Mouse (Mus musculus): ENCODE measurements at regions not wholly inside any gene's neighbourhood (a gene's known extent, or its start where the extent isn't known, plus 50 kb on each side); places are given as distances from the start of the nearest gene placed in this dataset.

GRCm38 (mm10) chr13:90395274-90396023, 306.0 kb upstream of the Xrcc4 start:
- H3K27ac ChIP-seq (ENCODE audit: insufficient read depth, low read depth, low read length, poor library complexity, severe bottlenecking), result no peak overlapping the region
- no peaks in the 10 kb centered on the region for H3K4me1 ChIP-seq (ENCODE audit: control insufficient read depth in 2 of 2, insufficient read depth in 2 of 2, low read length in 2 of 2, poor library complexity in 1 of 2)
- H3K9ac ChIP-seq (ENCODE audit: insufficient read depth, low read depth, low read length, poor library complexity, severe bottlenecking), result no peak overlapping the region
- H3K4me3 ChIP-seq (ENCODE audit: insufficient read depth in 1 of 2, low read depth in 1 of 2, low read length in 2 of 2, poor library complexity in 1 of 2, severe bottlenecking in 1 of 2), result no peak overlapping the region
- no peak for DNase-seq (ENCODE audit: low read depth, low spot score)
- no peaks in the 10 kb centered on the region for H3K36me3 ChIP-seq (ENCODE audit: control insufficient read depth, insufficient read depth, low read length, poor library complexity, severe bottlenecking)
- in situ Hi-C loops (cut with MboI; ENCODE audit: low sequenced_read_pairs in 2 of 2, unreplicated experiment in 2 of 2), result no loop called here
- no peaks in the 10 kb centered on the region for H3K9me3 ChIP-seq (ENCODE audit: control insufficient read depth, insufficient read depth, low read depth, low read length)
- TF ChIP-seq HCFC1 (IDR thresholded peaks at IDR 0.05; ENCODE audit: borderline replicate concordance, insufficient read depth, low read length) (no peak), ZC3H11A (IDR thresholded peaks at IDR 0.05; ENCODE audit: borderline replicate concordance, low read depth, low read length) (no peak), MAFK (IDR thresholded peaks at IDR 0.05; ENCODE audit: insufficient read depth, low read depth, low read length) (no peak), ZNF384 (IDR thresholded peaks at IDR 0.05; ENCODE audit: low read depth, low read length) (no peak), CHD2 (IDR thresholded peaks at IDR 0.05; ENCODE audit: low read depth, low read length) (no peak)

DNA sequence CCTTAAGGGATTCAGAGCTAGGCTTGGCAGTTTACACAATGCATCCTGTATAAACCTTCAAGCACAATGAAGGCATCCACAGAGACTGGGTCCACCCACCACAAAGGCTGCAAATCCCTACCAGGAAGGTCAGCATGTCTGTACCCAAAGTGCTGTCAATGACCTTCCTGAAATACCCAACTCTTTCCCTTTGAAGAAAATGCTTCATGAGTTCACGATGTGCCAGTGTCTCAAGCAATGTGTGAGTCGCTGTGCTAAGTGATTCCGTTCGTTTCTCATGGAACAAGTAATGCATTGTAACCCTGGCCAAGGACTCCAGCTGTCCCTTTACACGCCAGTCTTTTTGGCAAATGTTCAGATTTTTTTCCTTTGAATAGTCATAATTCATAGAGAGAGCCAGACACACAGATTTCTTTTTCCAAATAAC, 305.4 kb upstream of the Xrcc4 start:
- no peaks in the 10 kb centered on the region for H3K36me3 ChIP-seq (ENCODE audit: control insufficient read depth, insufficient read depth, low read length, poor library complexity, severe bottlenecking)
- TF ChIP-seq ZC3H11A (IDR thresholded peaks at IDR 0.05; ENCODE audit: borderline replicate concordance, low read depth, low read length) (no peak), MAFK (IDR thresholded peaks at IDR 0.05; ENCODE audit: insufficient read depth, low read depth, low read length) (no peak), ZNF384 (IDR thresholded peaks at IDR 0.05; ENCODE audit: low read depth, low read length) (no peak), CHD2 (IDR thresholded peaks at IDR 0.05; ENCODE audit: low read depth, low read length) (no peak), HCFC1 (IDR thresholded peaks at IDR 0.05; ENCODE audit: borderline replicate concordance, insufficient read depth, low read length) (no peak)
- in situ Hi-C loops (cut with MboI; ENCODE audit: low sequenced_read_pairs in 2 of 2, unreplicated experiment in 2 of 2), result no loop called here
- H3K9ac ChIP-seq (ENCODE audit: insufficient read depth, low read depth, low read length, poor library complexity, severe bottlenecking), result no peak overlapping the region
- no peaks in the 10 kb centered on the region for H3K4me1 ChIP-seq (ENCODE audit: control insufficient read depth in 2 of 2, insufficient read depth in 2 of 2, low read length in 2 of 2, poor library complexity in 1 of 2)
- no peak overlapping the region for H3K27ac ChIP-seq (ENCODE audit: insufficient read depth, low read depth, low read length, poor library complexity, severe bottlenecking)
- DNase-seq (ENCODE audit: low read depth, low spot score), result no peak
- H3K4me3 ChIP-seq (ENCODE audit: insufficient read depth in 1 of 2, low read depth in 1 of 2, low read length in 2 of 2, poor library complexity in 1 of 2, severe bottlenecking in 1 of 2), result no peak overlapping the region
- H3K9me3 ChIP-seq (ENCODE audit: control insufficient read depth, insufficient read depth, low read depth, low read length), result no peaks in the 10 kb centered on the region

GRCm38 (mm10) chr13:90392415-90392814, 303.0 kb upstream of the Xrcc4 start:
- Histone ChIP-seq H3K27ac (ENCODE audit: insufficient read depth, low read depth, low read length, poor library complexity, severe bottlenecking) (no peak overlapping the region), H3K36me3 (ENCODE audit: control insufficient read depth, insufficient read depth, low read length, poor library complexity, severe bottlenecking) (no peaks in the 10 kb centered on the region), H3K9ac (ENCODE audit: insufficient read depth, low read depth, low read length, poor library complexity, severe bottlenecking) (no peak overlapping the region), H3K4me1 (ENCODE audit: control insufficient read depth in 2 of 2, insufficient read depth in 2 of 2, low read length in 2 of 2, poor library complexity in 1 of 2) (no peaks in the 10 kb centered on the region), H3K9me3 (ENCODE audit: control insufficient read depth, insufficient read depth, low read depth, low read length) (no peaks in the 10 kb centered on the region), H3K4me3 (ENCODE audit: insufficient read depth in 1 of 2, low read depth in 1 of 2, low read length in 2 of 2, poor library complexity in 1 of 2, severe bottlenecking in 1 of 2) (no peak overlapping the region)
- TF ChIP-seq MAFK (IDR thresholded peaks at IDR 0.05; ENCODE audit: insufficient read depth, low read depth, low read length), result peak; percentile 74
- TF ChIP-seq HCFC1 (IDR thresholded peaks at IDR 0.05; ENCODE audit: borderline replicate concordance, insufficient read depth, low read length), result no peak
- no peak for DNase-seq (ENCODE audit: low read depth, low spot score)
- in situ Hi-C loops (cut with MboI; ENCODE audit: low sequenced_read_pairs in 2 of 2, unreplicated experiment in 2 of 2), result no loop called here

DNA sequence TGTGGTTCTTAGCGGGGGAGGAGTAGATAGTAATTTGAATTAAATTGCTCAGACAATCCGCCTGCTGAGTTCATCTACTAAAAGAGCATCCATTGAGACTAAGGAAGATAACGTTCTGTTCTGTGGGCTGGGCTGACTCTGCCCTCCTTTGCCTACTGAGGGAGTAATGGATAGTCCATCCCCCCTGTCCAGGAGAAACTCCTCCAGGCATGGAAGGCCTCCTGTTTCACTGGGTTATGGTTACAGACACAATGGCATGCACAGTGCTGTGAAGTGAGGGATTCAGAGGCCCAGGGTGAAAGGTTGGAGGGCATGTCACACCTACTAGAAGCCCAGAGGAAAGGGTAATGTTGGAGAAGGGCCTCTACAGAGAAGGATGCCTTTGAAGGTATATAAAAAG, 287.2 kb upstream of the Xrcc4 start:
- no peaks in the 10 kb centered on the region for H3K9me3 ChIP-seq (ENCODE audit: control insufficient read depth, insufficient read depth, low read depth, low read length)
- H3K27ac ChIP-seq (ENCODE audit: insufficient read depth, low read depth, low read length, poor library complexity, severe bottlenecking), result no peak overlapping the region
- no peaks in the 10 kb centered on the region for H3K36me3 ChIP-seq (ENCODE audit: control insufficient read depth, insufficient read depth, low read length, poor library complexity, severe bottlenecking)
- no peak for TF ChIP-seq CHD2 (IDR thresholded peaks at IDR 0.05; ENCODE audit: low read depth, low read length)
- H3K9ac ChIP-seq (ENCODE audit: insufficient read depth, low read depth, low read length, poor library complexity, severe bottlenecking), result no peak overlapping the region
- in situ Hi-C loops (cut with MboI; ENCODE audit: low sequenced_read_pairs in 2 of 2, unreplicated experiment in 2 of 2), result no loop called here
- no peak overlapping the region for H3K4me3 ChIP-seq (ENCODE audit: insufficient read depth in 1 of 2, low read depth in 1 of 2, low read length in 2 of 2, poor library complexity in 1 of 2, severe bottlenecking in 1 of 2)
- no peak for DNase-seq (ENCODE audit: low read depth, low spot score)
- no peaks in the 10 kb centered on the region for H3K4me1 ChIP-seq (ENCODE audit: control insufficient read depth in 2 of 2, insufficient read depth in 2 of 2, low read length in 2 of 2, poor library complexity in 1 of 2)

GRCm38 (mm10) chr13:90376207-90376606, 286.8 kb upstream of the Xrcc4 start:
- in situ Hi-C loops (cut with MboI; ENCODE audit: low sequenced_read_pairs in 2 of 2, unreplicated experiment in 2 of 2), result no loop called here
- no peaks in the 10 kb centered on the region for H3K36me3 ChIP-seq (ENCODE audit: control insufficient read depth, insufficient read depth, low read length, poor library complexity, severe bottlenecking)
- H3K9me3 ChIP-seq (ENCODE audit: control insufficient read depth, insufficient read depth, low read depth, low read length), result no peaks in the 10 kb centered on the region
- H3K9ac ChIP-seq (ENCODE audit: insufficient read depth, low read depth, low read length, poor library complexity, severe bottlenecking), result no peak overlapping the region
- TF ChIP-seq HCFC1 (IDR thresholded peaks at IDR 0.05; ENCODE audit: borderline replicate concordance, insufficient read depth, low read length) (no peak), CHD2 (IDR thresholded peaks at IDR 0.05; ENCODE audit: low read depth, low read length) (no peak), MAFK (IDR thresholded peaks at IDR 0.05; ENCODE audit: insufficient read depth, low read depth, low read length) (no peak), ZC3H11A (IDR thresholded peaks at IDR 0.05; ENCODE audit: borderline replicate concordance, low read depth, low read length) (no peak), ZNF384 (IDR thresholded peaks at IDR 0.05; ENCODE audit: low read depth, low read length) (no peak)
- no peak overlapping the region for H3K27ac ChIP-seq (ENCODE audit: insufficient read depth, low read depth, low read length, poor library complexity, severe bottlenecking)
- H3K4me3 ChIP-seq (ENCODE audit: insufficient read depth in 1 of 2, low read depth in 1 of 2, low read length in 2 of 2, poor library complexity in 1 of 2, severe bottlenecking in 1 of 2), result no peak overlapping the region
- DNase-seq (ENCODE audit: low read depth, low spot score), result no peak
- no peaks in the 10 kb centered on the region for H3K4me1 ChIP-seq (ENCODE audit: control insufficient read depth in 2 of 2, insufficient read depth in 2 of 2, low read length in 2 of 2, poor library complexity in 1 of 2)

Data from ES-E14 (cell line).